15 mouse cellular contexts compared by ENCODE assay signal in the genomic region with DNA sequence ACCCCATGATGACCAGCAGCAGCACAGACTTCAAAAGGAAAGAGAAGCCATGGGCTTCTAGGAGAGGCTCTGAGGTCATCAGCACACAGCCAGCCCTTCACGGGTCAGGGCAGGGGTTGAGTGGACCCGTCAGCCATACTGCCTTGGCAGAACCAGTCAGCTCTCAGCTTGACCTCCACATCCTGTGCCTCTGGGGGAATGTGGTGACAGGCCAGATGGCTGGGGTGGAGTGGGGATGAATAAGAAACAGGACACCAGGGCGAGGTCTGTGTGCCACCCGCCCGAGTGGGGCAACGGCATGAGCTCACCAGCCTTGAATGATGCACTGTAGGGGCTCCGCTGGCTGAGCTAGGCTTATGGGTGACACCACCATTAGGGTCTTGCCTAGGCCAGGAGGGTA. TPM values are rescaled to one million over a fixed set of nuclear protein-coding genes. Genes with fewer than 3 reads are reported as not detected.
DNase-seq lines count a peak whose midpoint lies in the region; ATAC-seq lines count a peak whose summit lies in the region.
"Had no signal": no experiment of that assay in that cellular context is flagged by ENCODE, and none has a peak within 500 bp of the region (broad histone marks: within the 10 kb centered on the region; RNA-seq: fewer than 3 reads in every experiment).

No protein-coding gene starts in this region.

- H3K27me3 ChIP-seq in heart, embryonic 10.5 days (ENCODE audit: insufficient read depth, poor library complexity, severe bottlenecking) = peaks cover 31% of the 10 kb centered on the region
- no peaks in the 10 kb centered on the region for H3K27me3 ChIP-seq in heart, embryonic 12.5 days (replicated peaks)
- H3K27me3 ChIP-seq in neural tube, embryonic 13.5 days = no peaks in the 10 kb centered on the region
- H3K27me3 ChIP-seq: liver, embryonic 12.5 days had no signal

- H3K9me3 ChIP-seq in heart, embryonic 10.5 days = no peaks in the 10 kb centered on the region
- H3K9me3 ChIP-seq in heart, embryonic 12.5 days (replicated peaks) = no peaks in the 10 kb centered on the region
- no peaks in the 10 kb centered on the region for H3K9me3 ChIP-seq in neural tube, embryonic 13.5 days
- H3K9me3 ChIP-seq: G1E; liver, embryonic 12.5 days had no signal

- DNase-seq in adrenal gland, adult 2 months = peak; percentile 52
- DNase-seq in adrenal gland, postnatal 4 days (ENCODE audit: low spot score in 2 of 2) = no peak
- no peak for DNase-seq in heart, embryonic 10.5 days (ENCODE audit: low spot score)
- DNase-seq in neural tube, embryonic 10.5 days (ENCODE audit: extremely low spot score, low spot score) = no peak
- peak; percentile 59 for DNase-seq in skeletal muscle tissue, adult 2 months (ENCODE audit: low read depth, low spot score)
- no peak for DNase-seq in right cerebral cortex, postnatal 14 days
- DNase-seq: kidney, postnatal 14 days; lung, postnatal 36 days; thymus, postnatal 14 days had no signal

- peaks cover 18% of the 10 kb centered on the region for H3K4me1 ChIP-seq in heart, embryonic 10.5 days
- H3K4me1 ChIP-seq in heart, embryonic 12.5 days (replicated peaks) = peaks cover 6% of the 10 kb centered on the region
- H3K4me1 ChIP-seq in neural tube, embryonic 13.5 days (replicated peaks) = peaks cover 34% of the 10 kb centered on the region

- H3K9ac ChIP-seq in heart, embryonic 12.5 days = no peak overlapping the region
- no peak overlapping the region for H3K9ac ChIP-seq in neural tube, embryonic 13.5 days
- H3K9ac ChIP-seq: liver, embryonic 12.5 days had no signal

- no peak overlapping the region for H3K4me2 ChIP-seq in heart, embryonic 12.5 days
- no peak overlapping the region for H3K4me2 ChIP-seq in neural tube, embryonic 13.5 days
- H3K4me2 ChIP-seq: liver, embryonic 12.5 days had no signal

- ATAC-seq in heart, embryonic 12.5 days (ENCODE audit: insufficient number of reproducible peaks, low FRiP score) = no peak
- ATAC-seq in neural tube, embryonic 13.5 days (ENCODE audit: low read depth) = no peak
- ATAC-seq: activated CD4-positive, CD25-positive, alpha-beta regulatory T cell, adult 4 months; liver, embryonic 12.5 days had no signal

- no peak overlapping the region for H3K4me3 ChIP-seq in heart, embryonic 10.5 days
- no peak overlapping the region for H3K4me3 ChIP-seq in heart, embryonic 12.5 days
- H3K4me3 ChIP-seq in neural tube, embryonic 13.5 days = no peak overlapping the region
- H3K4me3 ChIP-seq: liver, embryonic 12.5 days had no signal

- 0 out of 2 replicates have a peak overlapping the region, but pooled peaks have one; percentile 29 for H3K27ac ChIP-seq in heart, embryonic 10.5 days
- no peak overlapping the region for H3K27ac ChIP-seq in heart, embryonic 12.5 days (ENCODE audit: poor library complexity, severe bottlenecking)
- peak overlapping the region; percentile 67 for H3K27ac ChIP-seq in neural tube, embryonic 13.5 days (replicated peaks)
- H3K27ac ChIP-seq: liver, embryonic 12.5 days had no signal

- H3K36me3 ChIP-seq in heart, embryonic 10.5 days = no peaks in the 10 kb centered on the region
- no peaks in the 10 kb centered on the region for H3K36me3 ChIP-seq in heart, embryonic 12.5 days
- no peaks in the 10 kb centered on the region for H3K36me3 ChIP-seq in neural tube, embryonic 13.5 days
- H3K36me3 ChIP-seq: liver, embryonic 12.5 days had no signal

- WGBS in heart, embryonic 10.5 days = 46% methylated on average over 7 of the region's 7 CpGs
- 38% methylated on average over 7 of the region's 7 CpGs for WGBS in heart, embryonic 12.5 days
- WGBS in neural tube, embryonic 13.5 days = 65% methylated on average over 7 of the region's 7 CpGs

RNA-seq across cellular contexts. Expression of gene Tspan15, which starts 35.7 kb away (rescaled TPM):
- total RNA-seq in adrenal gland, adult 2 months (2021) = 10 to 100 TPM; 14.4 to 22.5 TPM
- polyA plus RNA-seq in adrenal gland, adult 2 months (2012; rRNA removed) = 66.3 and 71.2 TPM in 2 replicates
- 10 to 100 TPM; 29.4 to 37.0 TPM for total RNA-seq in adrenal gland, postnatal 4 days (2021)
- polyA plus RNA-seq in heart, embryonic 10.5 days (2016; fragmentation: Nextera tagmentation; extraction: Ambion mirVana) = 7.7 and 13.9 TPM in 2 replicates
- 5.6 and 5.7 TPM in 2 replicates for polyA plus RNA-seq in heart, embryonic 12.5 days (2016; fragmentation: Nextera tagmentation; extraction: Ambion mirVana)
- polyA plus RNA-seq in neural tube, embryonic 13.5 days (2015; fragmentation: Nextera tagmentation; extraction: Ambion mirVana) = 19.5 and 22.2 TPM in 2 replicates

RNA-seq across cellular contexts. Expression of gene Fam241b, which starts 51.7 kb away (rescaled TPM):
- total RNA-seq in adrenal gland, adult 2 months (2021) = 1 to 10 TPM; 4.1 to 5.6 TPM
- polyA plus RNA-seq in adrenal gland, adult 2 months (2012; rRNA removed) = 5.6 and 7.4 TPM in 2 replicates
- total RNA-seq in adrenal gland, postnatal 4 days (2021) = 1 to 10 TPM; 5.2 to 6.0 TPM
- polyA plus RNA-seq in heart, embryonic 10.5 days (2016; fragmentation: Nextera tagmentation; extraction: Ambion mirVana) = 3.1 and 5.9 TPM in 2 replicates
- polyA plus RNA-seq in heart, embryonic 12.5 days (2016; fragmentation: Nextera tagmentation; extraction: Ambion mirVana) = 3.7 and 4.1 TPM in 2 replicates
- 91.9 and 93.1 TPM in 2 replicates for polyA plus RNA-seq in neural tube, embryonic 13.5 days (2015; fragmentation: Nextera tagmentation; extraction: Ambion mirVana)

RNA-seq across cellular contexts. Expression of gene Tacr2, which starts 56.9 kb away (rescaled TPM):
- total RNA-seq in adrenal gland, adult 2 months (2021) = 10 to 100 TPM; 21.8 to 64.4 TPM
- polyA plus RNA-seq in adrenal gland, adult 2 months (2012; rRNA removed) = 146 and 235 TPM in 2 replicates
- total RNA-seq in adrenal gland, postnatal 4 days (2021) = 10 to 100 TPM; 18.6 to 18.7 TPM
- polyA plus RNA-seq in heart, embryonic 10.5 days (2016; fragmentation: Nextera tagmentation; extraction: Ambion mirVana) = not detected in 2 replicates
- polyA plus RNA-seq in heart, embryonic 12.5 days (2016; fragmentation: Nextera tagmentation; extraction: Ambion mirVana) = not detected in 2 replicates
- polyA plus RNA-seq in neural tube, embryonic 13.5 days (2015; fragmentation: Nextera tagmentation; extraction: Ambion mirVana) = 0.25 TPM in 1 of 2 replicates, not detected in the other
- polyA plus RNA-seq: activated CD4-positive, CD25-positive, alpha-beta regulatory T cell, adult 4 months; forebrain, embryonic 16.5 days; G1E; liver, embryonic 12.5 days had no signal

Comparison
In these comparisons a context has a peak if more than half of its experiments do, and no peak if none do; other contexts are left out.
1. DNase-seq: peak in adrenal gland, adult 2 months (single experiment) and skeletal muscle tissue, adult 2 months (single experiment); none in adrenal gland, postnatal 4 days (0 of 2), heart, embryonic 10.5 days (single experiment), neural tube, embryonic 10.5 days (single experiment) and right cerebral cortex, postnatal 14 days (single experiment).
2. RNA of gene Fam241b, which starts 51.7 kb away (polyA plus RNA-seq): 91.9 to 93.1 TPM in neural tube, embryonic 13.5 days; 5.6 to 7.4 TPM in adrenal gland, adult 2 months, 3.1 to 5.9 TPM in heart, embryonic 10.5 days and 3.7 to 4.1 TPM in heart, embryonic 12.5 days; every median in the first group is over 10 times any median in the second.
3. RNA of gene Tacr2, which starts 56.9 kb away (polyA plus RNA-seq): 146 to 235 TPM in adrenal gland, adult 2 months; 0.25 TPM in neural tube, embryonic 13.5 days, not detected in heart, embryonic 10.5 days and not detected in heart, embryonic 12.5 days; every median in the first group is over 100 times any median in the second.